Mouse (Mus musculus) frontal cortex, adult 2 months (tissue): Measurements from ENCODE around the gene Fmo2. TPM values are rescaled to one million over a fixed set of nuclear protein-coding genes. Genes with fewer than 3 reads are reported as not detected.

Source experiments
- DNase-seq, 2 experiments: peaks; one replicate each; pipeline ENCODE4 v3.0.0; 2022; ENCODE audit warnings: low spot score in 1 of 2; ENCODE audit errors: extremely low spot score in 1 of 2
- polyA plus RNA-seq: library from polyadenylated mRNA; depleted of rRNA; stranded (reverse); fragments of >200 nt; gene quantifications from 2 replicates; pipeline ENCODE4 v1.2.3, GENCODE M21; 2012; rRNA removed

Gene Fmo2
- 2.2 and 2.6 TPM in 2 replicates for polyA plus RNA-seq

GRCm38 (mm10) chr1:162897838-162898811, at the start of gene Fmo2:
Gene Fmo2 (minus strand): TSS chr1:162898726.
- DNase-seq, result no peak

GRCm38 (mm10) chr1:162947934-162948333, 49.4 kb upstream of the Fmo2 start:
- no peak for DNase-seq

GRCm38 (mm10) chr1:162946837-162947558, 48.5 kb upstream of the Fmo2 start:
- DNase-seq, result no peak

- no peak for DNase-seq
Observed at GRCm38 (mm10) chr1:162943700-162944099, 45.2 kb upstream of the Fmo2 start.

- no peak for DNase-seq
Observed at GRCm38 (mm10) chr1:162938696-162939351, 40.3 kb upstream of the Fmo2 start.

- no peak for DNase-seq
Observed at GRCm38 (mm10) chr1:162937970-162938695, 39.6 kb upstream of the Fmo2 start.

- DNase-seq, result no peak
Observed at GRCm38 (mm10) chr1:162937415-162937814, 38.9 kb upstream of the Fmo2 start, which contains the start of gene Fmo6. Gene Fmo6 (minus strand): TSS chr1:162937515.

GRCm38 (mm10) chr1:162934374-162935012, 36.0 kb upstream of the Fmo2 start:
- DNase-seq, result peak; percentile 2 to 23

- no peak for DNase-seq
Observed at GRCm38 (mm10) chr1:162932386-162932785, 33.9 kb upstream of the Fmo2 start.

GRCm38 (mm10) chr1:162931880-162932279, 33.4 kb upstream of the Fmo2 start:
- DNase-seq, result no peak

GRCm38 (mm10) chr1:162931310-162931875, 32.9 kb upstream of the Fmo2 start:
- no peak for DNase-seq

- DNase-seq, result no peak
Observed at GRCm38 (mm10) chr1:162930631-162931030, 32.1 kb upstream of the Fmo2 start.

GRCm38 (mm10) chr1:162929146-162929545, 30.6 kb upstream of the Fmo2 start:
- no peak for DNase-seq

GRCm38 (mm10) chr1:162925121-162925520, 26.6 kb upstream of the Fmo2 start:
- no peak for DNase-seq

- no peak for DNase-seq
Observed at GRCm38 (mm10) chr1:162916661-162917060, 18.1 kb upstream of the Fmo2 start.

- no peak for DNase-seq
Observed at GRCm38 (mm10) chr1:162914932-162915556, 16.5 kb upstream of the Fmo2 start.

GRCm38 (mm10) chr1:162912085-162912484, 13.6 kb upstream of the Fmo2 start:
- no peak for DNase-seq

- DNase-seq, result no peak
Observed at GRCm38 (mm10) chr1:162901879-162902278, 3.4 kb upstream of the Fmo2 start.

GRCm38 (mm10) chr1:162895900-162896299, 2.6 kb downstream of the Fmo2 start:
- peak; percentile 7 to 88 for DNase-seq
